Mouse (Mus musculus): ENCODE measurements at regions not wholly inside any gene's neighbourhood (a gene's known extent, or its start where the extent isn't known, plus 50 kb on each side); places are given as distances from the start of the nearest gene placed in this dataset.

DNA sequence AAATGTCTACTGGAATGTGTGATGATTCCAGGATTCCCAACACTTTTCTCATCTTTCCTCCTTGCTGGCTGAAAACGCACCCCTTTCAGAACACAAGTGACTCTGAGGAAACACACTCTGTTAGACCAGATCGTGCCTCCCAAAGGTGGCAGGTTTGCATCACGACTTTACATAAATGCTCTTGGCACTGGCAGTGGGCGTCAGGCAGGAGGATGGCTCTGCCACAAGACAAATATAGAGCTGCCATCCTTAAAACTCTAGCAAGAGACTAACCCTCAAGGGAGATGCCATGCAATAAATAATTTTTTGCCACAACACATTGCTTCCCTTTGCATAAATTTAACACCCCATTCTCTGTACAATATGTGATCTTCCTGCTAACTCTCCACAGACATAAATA lies 2254.1 kb upstream of the Lrrc6 start:
- H3K9me3 ChIP-seq (ENCODE audit: control insufficient read depth, low read length), result no peaks in the 10 kb centered on the region
- no peaks in the 10 kb centered on the region for H3K27me3 ChIP-seq (ENCODE audit: control insufficient read depth, insufficient read depth, low read length)
- no peaks in the 10 kb centered on the region for H3K4me1 ChIP-seq (replicated peaks; ENCODE audit: control insufficient read depth, insufficient read depth, low read length)
- ATAC-seq (ENCODE audit: low FRiP score), result no peak
- no peak overlapping the region for H3K4me2 ChIP-seq (replicated peaks; ENCODE audit: low read depth, low read length)
- no peaks in the 10 kb centered on the region for H3K36me3 ChIP-seq (ENCODE audit: control insufficient read depth, insufficient read depth, low read length)
- no peak overlapping the region for H3K9ac ChIP-seq (ENCODE audit: low read depth, low read length)
- 84% methylated on average over 4 of the region's 4 CpGs for WGBS
- H3K4me3 ChIP-seq (ENCODE audit: low read depth, low read length), result no peak overlapping the region
- no peak overlapping the region for H3K27ac ChIP-seq (ENCODE audit: low read depth, low read length)
- DNase-seq (ENCODE audit: low spot score), result no peak

- Histone ChIP-seq H3K4me1 (replicated peaks; ENCODE audit: control insufficient read depth, insufficient read depth, low read length) (no peaks in the 10 kb centered on the region), H3K27me3 (ENCODE audit: control insufficient read depth, insufficient read depth, low read length) (no peaks in the 10 kb centered on the region), H3K4me3 (ENCODE audit: low read depth, low read length) (no peak overlapping the region), H3K27ac (ENCODE audit: low read depth, low read length) (no peak overlapping the region), H3K9ac (ENCODE audit: low read depth, low read length) (no peak overlapping the region), H3K9me3 (ENCODE audit: control insufficient read depth, low read length) (no peaks in the 10 kb centered on the region), H3K36me3 (ENCODE audit: control insufficient read depth, insufficient read depth, low read length) (no peaks in the 10 kb centered on the region), H3K4me2 (replicated peaks; ENCODE audit: low read depth, low read length) (no peak overlapping the region)
- no peak for DNase-seq (ENCODE audit: low spot score)
- ATAC-seq (ENCODE audit: low FRiP score), result no peak
- 85% methylated on average over 7 of the region's 7 CpGs for WGBS
Observed at GRCm38 (mm10) chr15:68739344-68739743, 2238.6 kb upstream of the Lrrc6 start.

GRCm38 (mm10) chr15:68721250-68721649 lies 2220.5 kb upstream of the Lrrc6 start:
- no peaks in the 10 kb centered on the region for H3K36me3 ChIP-seq (ENCODE audit: control insufficient read depth, insufficient read depth, low read length)
- DNase-seq (ENCODE audit: low spot score) (no peak), ATAC-seq (ENCODE audit: low FRiP score) (no peak)
- no peaks in the 10 kb centered on the region for H3K27me3 ChIP-seq (ENCODE audit: control insufficient read depth, insufficient read depth, low read length)
- H3K4me1 ChIP-seq (replicated peaks; ENCODE audit: control insufficient read depth, insufficient read depth, low read length), result no peaks in the 10 kb centered on the region
- H3K9me3 ChIP-seq (ENCODE audit: control insufficient read depth, low read length), result no peaks in the 10 kb centered on the region
- no peak overlapping the region for H3K9ac ChIP-seq (ENCODE audit: low read depth, low read length)
- H3K4me2 ChIP-seq (replicated peaks; ENCODE audit: low read depth, low read length), result no peak overlapping the region
- no peak overlapping the region for H3K4me3 ChIP-seq (ENCODE audit: low read depth, low read length)
- H3K27ac ChIP-seq (ENCODE audit: low read depth, low read length), result no peak overlapping the region
- 79% methylated on average over 5 of the region's 5 CpGs for WGBS

GRCm38 (mm10) chr15:68719486-68719885 lies 2218.8 kb upstream of the Lrrc6 start:
- ATAC-seq (ENCODE audit: low FRiP score) (no peak), DNase-seq (ENCODE audit: low spot score) (no peak)
- Histone ChIP-seq H3K9ac (ENCODE audit: low read depth, low read length) (no peak overlapping the region), H3K27ac (ENCODE audit: low read depth, low read length) (no peak overlapping the region), H3K36me3 (ENCODE audit: control insufficient read depth, insufficient read depth, low read length) (no peaks in the 10 kb centered on the region), H3K4me1 (replicated peaks; ENCODE audit: control insufficient read depth, insufficient read depth, low read length) (no peaks in the 10 kb centered on the region), H3K4me3 (ENCODE audit: low read depth, low read length) (no peak overlapping the region), H3K9me3 (ENCODE audit: control insufficient read depth, low read length) (no peaks in the 10 kb centered on the region), H3K27me3 (ENCODE audit: control insufficient read depth, insufficient read depth, low read length) (no peaks in the 10 kb centered on the region), H3K4me2 (replicated peaks; ENCODE audit: low read depth, low read length) (no peak overlapping the region)
- WGBS, result 82% methylated on average over 12 of the region's 12 CpGs

- no peak overlapping the region for H3K4me3 ChIP-seq (ENCODE audit: low read depth, low read length)
- H3K36me3 ChIP-seq (ENCODE audit: control insufficient read depth, insufficient read depth, low read length), result no peaks in the 10 kb centered on the region
- WGBS, result 86% methylated on average over 4 of the region's 4 CpGs
- no peak overlapping the region for H3K4me2 ChIP-seq (replicated peaks; ENCODE audit: low read depth, low read length)
- no peaks in the 10 kb centered on the region for H3K4me1 ChIP-seq (replicated peaks; ENCODE audit: control insufficient read depth, insufficient read depth, low read length)
- no peak for DNase-seq (ENCODE audit: low spot score)
- no peaks in the 10 kb centered on the region for H3K27me3 ChIP-seq (ENCODE audit: control insufficient read depth, insufficient read depth, low read length)
- no peaks in the 10 kb centered on the region for H3K9me3 ChIP-seq (ENCODE audit: control insufficient read depth, low read length)
- H3K27ac ChIP-seq (ENCODE audit: low read depth, low read length), result no peak overlapping the region
- ATAC-seq (ENCODE audit: low FRiP score), result no peak
- H3K9ac ChIP-seq (ENCODE audit: low read depth, low read length), result no peak overlapping the region
Observed at GRCm38 (mm10) chr15:68714337-68714736, 2213.6 kb upstream of the Lrrc6 start.

DNA sequence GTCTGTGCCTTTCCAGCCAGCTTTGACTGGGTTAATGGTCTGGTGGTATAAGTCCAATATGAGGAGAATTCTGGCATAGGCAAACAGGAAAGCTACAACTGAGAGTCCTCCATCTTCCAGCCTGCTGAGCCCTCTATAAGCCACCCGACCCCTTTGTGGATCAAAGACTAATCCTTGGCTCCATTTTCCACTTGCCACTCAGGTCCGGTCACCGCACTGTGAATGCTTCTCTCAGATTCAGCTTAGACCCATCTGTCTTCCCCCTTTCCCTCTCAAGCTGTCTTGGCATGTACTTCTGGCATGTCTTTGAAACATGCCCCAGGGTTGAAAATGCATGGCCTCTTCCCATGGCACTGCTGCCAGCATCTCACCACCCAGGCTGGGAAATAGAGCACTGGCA lies 2206.6 kb upstream of the Lrrc6 start:
- no peak overlapping the region for H3K4me3 ChIP-seq (ENCODE audit: low read depth, low read length)
- no peak overlapping the region for H3K4me2 ChIP-seq (replicated peaks; ENCODE audit: low read depth, low read length)
- WGBS, result 96% methylated on average over 3 of the region's 3 CpGs
- H3K4me1 ChIP-seq (replicated peaks; ENCODE audit: control insufficient read depth, insufficient read depth, low read length), result no peaks in the 10 kb centered on the region
- DNase-seq (ENCODE audit: low spot score) (no peak), ATAC-seq (ENCODE audit: low FRiP score) (no peak)
- no peaks in the 10 kb centered on the region for H3K9me3 ChIP-seq (ENCODE audit: control insufficient read depth, low read length)
- no peak overlapping the region for H3K9ac ChIP-seq (ENCODE audit: low read depth, low read length)
- H3K27me3 ChIP-seq (ENCODE audit: control insufficient read depth, insufficient read depth, low read length), result no peaks in the 10 kb centered on the region
- H3K36me3 ChIP-seq (ENCODE audit: control insufficient read depth, insufficient read depth, low read length), result no peaks in the 10 kb centered on the region
- no peak overlapping the region for H3K27ac ChIP-seq (ENCODE audit: low read depth, low read length)

DNA sequence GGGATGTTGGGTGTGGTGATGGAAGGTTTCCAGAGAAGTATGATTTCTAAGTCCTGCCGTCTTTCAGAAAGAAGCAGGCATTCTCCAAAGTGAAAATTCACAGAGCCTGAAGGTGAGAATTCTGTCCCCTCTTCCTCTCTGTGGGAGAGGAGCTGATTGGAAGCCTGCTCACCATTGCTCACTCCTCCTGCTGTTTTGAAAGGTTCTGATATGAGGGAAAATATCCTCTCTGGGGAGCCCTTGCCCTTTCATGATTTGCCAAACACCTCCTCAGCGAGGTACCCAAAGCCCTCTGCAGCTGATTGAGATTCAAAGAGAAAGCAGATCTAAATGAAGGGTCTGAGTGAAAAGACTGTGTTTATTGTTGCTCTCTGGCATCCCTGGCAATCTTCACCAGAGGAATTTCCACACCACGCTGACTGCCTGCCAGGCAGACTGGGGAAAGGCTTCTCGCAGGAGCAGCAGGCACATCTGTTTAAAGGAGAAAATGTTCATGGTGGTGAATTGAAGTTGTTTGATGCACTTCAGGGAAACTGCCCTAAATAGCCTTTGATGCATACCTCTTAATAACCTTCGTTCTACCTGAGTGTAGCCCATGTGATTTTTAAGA lies 2194.4 kb upstream of the Lrrc6 start:
- Histone ChIP-seq H3K4me1 (replicated peaks; ENCODE audit: control insufficient read depth, insufficient read depth, low read length) (no peaks in the 10 kb centered on the region), H3K4me2 (replicated peaks; ENCODE audit: low read depth, low read length) (no peak overlapping the region), H3K9me3 (ENCODE audit: control insufficient read depth, low read length) (no peaks in the 10 kb centered on the region), H3K4me3 (ENCODE audit: low read depth, low read length) (no peak overlapping the region), H3K9ac (ENCODE audit: low read depth, low read length) (no peak overlapping the region), H3K27me3 (ENCODE audit: control insufficient read depth, insufficient read depth, low read length) (no peaks in the 10 kb centered on the region), H3K27ac (ENCODE audit: low read depth, low read length) (no peak overlapping the region), H3K36me3 (ENCODE audit: control insufficient read depth, insufficient read depth, low read length) (no peaks in the 10 kb centered on the region)
- WGBS, result 58% methylated on average over 5 of the region's 5 CpGs
- no peak for DNase-seq (ENCODE audit: low spot score)
- ATAC-seq (ENCODE audit: low FRiP score), result no peak

GRCm38 (mm10) chr15:68667462-68667861 lies 2166.8 kb upstream of the Lrrc6 start:
- DNase-seq (ENCODE audit: low spot score), result no peak
- H3K9me3 ChIP-seq (ENCODE audit: control insufficient read depth, low read length), result no peaks in the 10 kb centered on the region
- no peaks in the 10 kb centered on the region for H3K36me3 ChIP-seq (ENCODE audit: control insufficient read depth, insufficient read depth, low read length)
- H3K4me3 ChIP-seq (ENCODE audit: low read depth, low read length), result no peak overlapping the region
- H3K27ac ChIP-seq (ENCODE audit: low read depth, low read length), result no peak overlapping the region
- H3K4me1 ChIP-seq (replicated peaks; ENCODE audit: control insufficient read depth, insufficient read depth, low read length), result no peaks in the 10 kb centered on the region
- H3K27me3 ChIP-seq (ENCODE audit: control insufficient read depth, insufficient read depth, low read length), result no peaks in the 10 kb centered on the region
- no peak for ATAC-seq (ENCODE audit: low FRiP score)
- 83% methylated on average over 1 of the region's 1 CpGs for WGBS
- H3K9ac ChIP-seq (ENCODE audit: low read depth, low read length), result no peak overlapping the region
- H3K4me2 ChIP-seq (replicated peaks; ENCODE audit: low read depth, low read length), result no peak overlapping the region

- H3K4me3 ChIP-seq (ENCODE audit: low read depth, low read length), result no peak overlapping the region
- DNase-seq (ENCODE audit: low spot score) (no peak), ATAC-seq (ENCODE audit: low FRiP score) (no peak)
- no peak overlapping the region for H3K9ac ChIP-seq (ENCODE audit: low read depth, low read length)
- no peaks in the 10 kb centered on the region for H3K9me3 ChIP-seq (ENCODE audit: control insufficient read depth, low read length)
- H3K27ac ChIP-seq (ENCODE audit: low read depth, low read length), result no peak overlapping the region
- no peaks in the 10 kb centered on the region for H3K4me1 ChIP-seq (replicated peaks; ENCODE audit: control insufficient read depth, insufficient read depth, low read length)
- H3K27me3 ChIP-seq (ENCODE audit: control insufficient read depth, insufficient read depth, low read length), result no peaks in the 10 kb centered on the region
- no peak overlapping the region for H3K4me2 ChIP-seq (replicated peaks; ENCODE audit: low read depth, low read length)
- no peaks in the 10 kb centered on the region for H3K36me3 ChIP-seq (ENCODE audit: control insufficient read depth, insufficient read depth, low read length)
Observed at GRCm38 (mm10) chr15:68665331-68665730, 2164.6 kb upstream of the Lrrc6 start.
